Mouse (Mus musculus) cerebellum, adult 2 months (tissue): ENCODE results near the gene Fgfr2.

Experiments used
- CTCF ChIP-seq: fragments of 200-500 bp; IDR thresholded peaks from 2 replicates; pipeline ENCODE4 v1.5.1; 2011; ENCODE audit warnings: low read depth, mild to moderate bottlenecking, control low read depth, low read length, moderate library complexity, borderline replicate concordance; ENCODE audit not compliant: insufficient read depth
- POLR2A ChIP-seq: fragments of 200-500 bp; IDR thresholded peaks from 2 replicates; pipeline ENCODE4 v1.6.1; 2011; ENCODE audit warnings: low read length, control low read depth, borderline replicate concordance; ENCODE audit not compliant: insufficient read depth

- TF ChIP-seq POLR2A (no peak), CTCF (no peak)
Measured at GRCm38 (mm10) chr7:132939118-132939517, 184.0 kb downstream of the Fgfr2 start.
